18 mouse cellular contexts compared by ENCODE assay signal in the genomic region with DNA sequence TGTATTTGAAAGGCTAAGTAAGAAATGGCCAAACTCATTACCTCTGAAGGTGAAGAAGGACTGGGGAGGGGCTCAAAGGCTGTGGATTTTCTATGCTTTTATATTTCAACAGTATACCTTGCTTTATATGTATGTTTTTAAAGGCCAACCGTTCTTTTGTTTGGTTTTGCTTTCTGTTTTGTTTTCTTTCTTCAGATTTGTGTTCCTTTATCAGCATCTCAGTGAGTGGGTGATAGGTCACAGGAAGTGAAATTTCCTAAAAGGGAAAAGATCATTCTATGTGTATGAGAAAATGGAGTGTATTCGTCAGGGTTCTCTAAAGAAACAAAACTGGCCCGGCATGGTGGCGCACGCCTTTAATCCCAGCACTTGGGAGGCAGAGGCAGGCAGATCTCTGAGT.
"Had no signal": no experiment of that assay in that cellular context is flagged by ENCODE, and none has a peak within 500 bp of the region (broad histone marks: within the 10 kb centered on the region; RNA-seq: fewer than 3 reads in every experiment).

No protein-coding gene starts in this region.

- H3K27me3 ChIP-seq: limb, embryonic 13.5 days; liver, embryonic 13.5 days had no signal

- H3K4me3 ChIP-seq: layer of hippocampus, adult 2 months; limb, embryonic 10.5 days; limb, embryonic 13.5 days; liver, embryonic 13.5 days had no signal

- DNase-seq: kidney, adult 9 months; kidney, postnatal 14 days; layer of hippocampus, adult 9-11 months; liver; liver, embryonic 13.5 days; lung, adult 2 months; lung, postnatal 14 days; lung, postnatal 4 days; midbrain, embryonic 14.5 days; right cerebral cortex, adult 18-20 months; right cerebral cortex, postnatal 14 days; right cerebral cortex, postnatal 4 days; thymus, postnatal 25 days had no signal

- H3K36me3 ChIP-seq: limb, embryonic 10.5 days; limb, embryonic 13.5 days; liver, embryonic 13.5 days had no signal

- H3K27ac ChIP-seq: layer of hippocampus, adult 2 months; limb, embryonic 10.5 days; limb, embryonic 13.5 days; liver, embryonic 13.5 days; stomach, postnatal 0 days had no signal

- H3K4me2 ChIP-seq: limb, embryonic 13.5 days; liver, embryonic 13.5 days; midbrain, embryonic 11.5 days had no signal

- H3K9me3 ChIP-seq: limb, embryonic 10.5 days; limb, embryonic 13.5 days; liver, embryonic 13.5 days had no signal

- H3K4me1 ChIP-seq: limb, embryonic 10.5 days; limb, embryonic 13.5 days; liver, embryonic 13.5 days had no signal

- H3K9ac ChIP-seq: limb, embryonic 13.5 days; liver, embryonic 13.5 days had no signal
